Mouse (Mus musculus) lung, postnatal 0 days (tissue): Measurements from ENCODE around the gene Dcst2. TPM values are rescaled to one million over a fixed set of nuclear protein-coding genes. Genes with fewer than 3 reads are reported as not detected.

ENCODE experiments used
- ATAC-seq: fragments of 200-750 bp; cut with Nextera tagmentation; 2 replicates; pipeline ENCODE4 v1.8.0; 2017; ENCODE audit warnings: moderate library complexity
- DNase-seq: peaks from one replicate; pipeline ENCODE4 v3.0.0-alpha.2; 2016; ENCODE audit warnings: low spot score
- H3K27ac ChIP-seq: fragments of 300-500 bp; sonication (generic); 2 replicates; pipeline ENCODE4 v1.5.1; 2014; ENCODE audit warnings: antibody characterized with exemption, mild to moderate bottlenecking, low read length, mixed read lengths
- H3K27me3 ChIP-seq: fragments of 300-500 bp; sonication (generic); replicated peaks from 2 replicates; pipeline ENCODE4 v1.6.1; 2014; ENCODE audit warnings: low read length, mixed read lengths; ENCODE audit not compliant: insufficient read depth
- H3K36me3 ChIP-seq: fragments of 300-500 bp; sonication (generic); 2 replicates; pipeline ENCODE4 v1.6.1; 2014; ENCODE audit warnings: low read length, mixed read lengths; ENCODE audit not compliant: insufficient read depth
- H3K4me1 ChIP-seq: fragments of 300-500 bp; sonication (generic); 2 replicates; pipeline ENCODE4 v1.6.1; 2014; ENCODE audit warnings: antibody characterized with exemption, low read depth, low read length, mixed read lengths; ENCODE audit not compliant: insufficient read depth
- H3K4me2 ChIP-seq: fragments of 300-500 bp; sonication (generic); replicated peaks from 2 replicates; pipeline ENCODE4 v1.6.1; 2014; ENCODE audit warnings: low read depth, mild to moderate bottlenecking, low read length, moderate library complexity, mixed read lengths
- H3K4me3 ChIP-seq: fragments of 300-500 bp; sonication (generic); 2 replicates; pipeline ENCODE4 v1.5.1; 2014; ENCODE audit warnings: low read depth, low read length
- H3K9ac ChIP-seq: fragments of 300-500 bp; sonication (generic); replicated peaks from 2 replicates; pipeline ENCODE4 v1.6.1; 2014; ENCODE audit warnings: low read depth, mild to moderate bottlenecking
- H3K9me3 ChIP-seq: fragments of 300-500 bp; sonication (generic); 2 replicates; pipeline ENCODE4 v1.6.1; 2016; ENCODE audit warnings: low read length, mixed read lengths
- CTCF ChIP-seq: IDR thresholded peaks from 2 replicates; pipeline ENCODE4 v1.5.1; 2016; ENCODE audit warnings: antibody characterized with exemption, mild to moderate bottlenecking
- EP300 ChIP-seq: IDR thresholded peaks from 2 replicates; pipeline ENCODE4 v1.6.1; 2016; ENCODE audit warnings: antibody characterized with exemption, mild to moderate bottlenecking, control low read depth
- WGBS: fragments of 180-500 bp; shearing (Covaris S2); extraction: QIAGEN DNeasy Blood & Tissue Kit; methylation state at CpG from one replicate; pipeline ENCODE4 v1.1.7; 2014; 5-methylcytosine and 5-hydroxymethylcytosine counted together
- polyA plus RNA-seq: library from polyadenylated mRNA; unstranded; fragments of >200 nt; fragmentation: Nextera tagmentation; extraction: Ambion mirVana; gene quantifications from 2 replicates; pipeline ENCODE4 v1.2.1, GENCODE M21; 2015

The Dcst2 gene
- polyA plus RNA-seq, 1 experiment from 2014 or later = 0.16 TPM

GRCm38 (mm10) chr3:89337062-89337720, 24.6 kb upstream of the Dcst2 start:
- peak overlapping the region; percentile 72 for H3K4me3 ChIP-seq
- peaks cover 4% of the 10 kb centered on the region; the same call in 1 of the 2 replicates for H3K36me3 ChIP-seq
- TF ChIP-seq EP300 = no peak
- TF ChIP-seq CTCF = no peak
- DNase-seq = no peak
- H3K4me1 ChIP-seq = no peaks in the 10 kb centered on the region
- no peaks in the 10 kb centered on the region for H3K9me3 ChIP-seq
- peak overlapping the region; percentile 96 for H3K4me2 ChIP-seq
- ATAC-seq = peak; percentile 6
- H3K9ac ChIP-seq = peak overlapping the region; percentile 55
- peak overlapping the region; percentile 80 for H3K27ac ChIP-seq
- H3K27me3 ChIP-seq = no peaks in the 10 kb centered on the region
- under 1% methylated on average over 20 of the region's 21 CpGs for WGBS

- WGBS = 3% methylated on average over 44 of the region's 44 CpGs
- peak; percentile 88 for DNase-seq
Observed at GRCm38 (mm10) chr3:89337721-89338578, 23.8 kb upstream of the Dcst2 start, which contains the start of gene Efna4. TSS of gene Efna4 (minus strand) at chr3:89338028.

GRCm38 (mm10) chr3:89339416-89339815, 22.4 kb upstream of the Dcst2 start:
- DNase-seq (peak; percentile 76), ATAC-seq (peak; percentile 23)
- Histone ChIP-seq H3K4me2 (no peak overlapping the region), H3K27ac (no peak overlapping the region), H3K27me3 (no peaks in the 10 kb centered on the region), H3K4me1 (no peaks in the 10 kb centered on the region), H3K9me3 (no peaks in the 10 kb centered on the region), H3K4me3 (no peak overlapping the region), H3K9ac (no peak overlapping the region), H3K36me3 (0 out of 2 replicates have a peak, but pooled peaks cover 2% of the 10 kb centered on the region)
- WGBS = 14% methylated on average over 8 of the region's 8 CpGs
- TF ChIP-seq CTCF (peak; percentile 95), EP300 (no peak)

More at GRCm38 (mm10) chr3:89337721-89338578, 23.8 kb upstream of the Dcst2 start, which contains the start of gene Efna4:
- Histone ChIP-seq H3K36me3 (peaks cover 4% of the 10 kb centered on the region; the same call in 1 of the 2 replicates), H3K4me3 (peak within 1 kb of the TSS; percentile 72), H3K4me2 (peak within 1 kb of the TSS; percentile 96), H3K9me3 (no peaks in the 10 kb centered on the region), H3K27ac (peak within 1 kb of the TSS; percentile 80), H3K4me1 (no peaks in the 10 kb centered on the region), H3K27me3 (no peaks in the 10 kb centered on the region), H3K9ac (peak within 1 kb of the TSS; percentile 55)
- peak; percentile 85 for ATAC-seq
- TF ChIP-seq CTCF (no peak), EP300 (no peak)

GRCm38 (mm10) chr3:89340465-89340864, 21.3 kb upstream of the Dcst2 start:
- peak; percentile 68 for DNase-seq
- no peak overlapping the region; the same call in 1 of the 2 replicates for H3K4me2 ChIP-seq
- H3K9me3 ChIP-seq = no peaks in the 10 kb centered on the region
- 0 out of 2 replicates have a peak, but pooled peaks cover 4% of the 10 kb centered on the region for H3K36me3 ChIP-seq
- no peak overlapping the region for H3K27ac ChIP-seq
- no peaks in the 10 kb centered on the region for H3K27me3 ChIP-seq
- H3K9ac ChIP-seq = no peak overlapping the region
- H3K4me1 ChIP-seq = no peaks in the 10 kb centered on the region
- no peak overlapping the region for H3K4me3 ChIP-seq
- peak; percentile 18; the same call in 1 of the 2 replicates for ATAC-seq
- 9% methylated on average over 11 of the region's 11 CpGs for WGBS
- TF ChIP-seq EP300 (no peak), CTCF (peak; percentile 95)

- TF ChIP-seq EP300 (no peak), CTCF (no peak)
- ATAC-seq (no peak), DNase-seq (no peak)
- Histone ChIP-seq H3K36me3 (0 out of 2 replicates have a peak, but pooled peaks cover 7% of the 10 kb centered on the region), H3K27me3 (no peaks in the 10 kb centered on the region), H3K4me2 (no peak overlapping the region), H3K27ac (no peak overlapping the region), H3K9ac (no peak overlapping the region), H3K9me3 (no peaks in the 10 kb centered on the region), H3K4me3 (no peak overlapping the region), H3K4me1 (no peaks in the 10 kb centered on the region)
- WGBS = 68% methylated on average over 4 of the region's 4 CpGs
Observed at GRCm38 (mm10) chr3:89341794-89342193, 20.0 kb upstream of the Dcst2 start.

- 82% methylated on average over 7 of the region's 7 CpGs for WGBS
- no peak for ATAC-seq
Observed at GRCm38 (mm10) chr3:89343279-89343678, 18.5 kb upstream of the Dcst2 start.

More at GRCm38 (mm10) chr3:89343279-89343678, 18.5 kb upstream of the Dcst2 start:
- Histone ChIP-seq H3K4me3 (no peak overlapping the region), H3K27me3 (no peaks in the 10 kb centered on the region), H3K9ac (no peak overlapping the region), H3K36me3 (0 out of 2 replicates have a peak, but pooled peaks cover 7% of the 10 kb centered on the region), H3K9me3 (no peaks in the 10 kb centered on the region), H3K27ac (no peak overlapping the region), H3K4me1 (no peaks in the 10 kb centered on the region), H3K4me2 (no peak overlapping the region)
- TF ChIP-seq CTCF = no peak
- TF ChIP-seq EP300 = no peak
- no peak for DNase-seq
